Mouse (Mus musculus): ENCODE results near the gene Egfr. TPM values are rescaled to one million over a fixed set of nuclear protein-coding genes. Genes with fewer than 3 reads are reported as not detected.

Egfr gene
- total and polyA plus RNA-seq, 2 experiments from 2014 or later: 12.4 to 29.3 TPM

DNA sequence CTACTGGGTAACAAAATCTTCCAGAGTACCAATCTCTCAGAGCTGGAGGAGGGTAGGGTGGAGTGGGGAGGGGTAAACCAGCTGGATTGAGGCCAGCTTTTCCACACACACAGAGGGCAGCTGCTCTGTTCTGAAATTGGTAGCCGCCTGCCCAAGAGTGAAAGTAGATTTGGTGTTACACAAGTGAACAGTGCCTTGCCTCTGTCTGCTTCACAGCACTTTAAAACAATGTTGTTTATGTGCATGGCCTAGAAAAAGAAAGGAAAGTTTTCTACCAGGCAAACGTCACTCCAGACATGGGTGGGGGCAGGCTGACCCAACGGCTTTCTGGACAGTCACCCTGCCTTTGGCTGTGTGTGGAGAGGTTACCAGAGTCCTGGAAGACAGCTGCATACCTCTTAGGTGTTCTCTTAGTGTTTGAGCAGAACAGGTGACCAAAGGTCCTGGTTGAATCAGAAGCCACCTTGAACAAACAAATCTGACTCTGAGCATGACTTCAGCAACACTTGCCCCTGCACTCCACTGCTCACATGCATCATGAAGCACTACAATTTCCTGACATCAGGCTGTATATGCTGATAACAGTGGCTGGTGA is 17.8 kb downstream of the Egfr start:
- peak; percentile 52 for DNase-seq (ENCODE audit: low spot score)
- Histone ChIP-seq H3K27ac (no peak overlapping the region; the same call in 1 of the 2 replicates), H3K9me3 (ENCODE audit: low read length) (no peaks in the 10 kb centered on the region), H3K9ac (replicated peaks; ENCODE audit: low read length) (no peak overlapping the region), H3K4me2 (ENCODE audit: low read depth, low read length) (no peak overlapping the region), H3K4me1 (ENCODE audit: insufficient read depth, low read length) (0 out of 2 replicates have a peak, but pooled peaks cover 3% of the 10 kb centered on the region), H3K4me3 (ENCODE audit: low read length) (no peak overlapping the region), H3K27me3 (ENCODE audit: insufficient read depth, low read length) (no peaks in the 10 kb centered on the region), H3K36me3 (ENCODE audit: insufficient read depth, low read length) (no peaks in the 10 kb centered on the region)
- WGBS: 43% methylated on average over 3 of the region's 3 CpGs
- TF ChIP-seq CTCF (IDR thresholded peaks at IDR 0.05; ENCODE audit: low read depth): no peak
- ATAC-seq: peak; percentile 58; the same call in 1 of the 2 replicates

DNA sequence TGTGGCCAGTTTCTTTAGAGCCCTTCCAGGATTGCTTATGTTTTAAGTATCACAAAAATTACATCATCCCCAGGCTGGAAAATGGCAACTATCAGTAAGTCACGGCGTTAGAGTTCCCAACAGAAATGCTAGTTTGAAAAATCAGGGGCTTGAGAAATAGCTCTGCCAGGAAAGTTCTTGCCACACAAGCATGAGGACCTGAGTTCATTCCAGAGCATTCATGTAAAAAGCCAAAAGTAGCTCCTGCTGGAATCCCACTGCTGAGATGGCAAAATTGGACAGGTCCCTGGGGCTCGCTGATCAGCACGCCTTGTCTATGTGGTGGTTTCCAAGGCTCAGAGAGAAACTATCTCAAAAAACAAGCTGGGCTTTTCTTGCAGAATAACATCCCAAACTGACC is 19.0 kb downstream of the Egfr start:
- ATAC-seq: no peak
- Histone ChIP-seq H3K4me1 (ENCODE audit: insufficient read depth, low read length) (0 out of 2 replicates have a peak, but pooled peaks cover 3% of the 10 kb centered on the region), H3K4me3 (ENCODE audit: low read length) (no peak overlapping the region), H3K27ac (no peak overlapping the region), H3K4me2 (ENCODE audit: low read depth, low read length) (no peak overlapping the region), H3K27me3 (ENCODE audit: insufficient read depth, low read length) (no peaks in the 10 kb centered on the region), H3K9ac (replicated peaks; ENCODE audit: low read length) (no peak overlapping the region), H3K9me3 (ENCODE audit: low read length) (no peaks in the 10 kb centered on the region), H3K36me3 (ENCODE audit: insufficient read depth, low read length) (no peaks in the 10 kb centered on the region)
- DNase-seq (ENCODE audit: low spot score): no peak
- WGBS: 79% methylated on average over 4 of the region's 4 CpGs
- TF ChIP-seq CTCF (IDR thresholded peaks at IDR 0.05; ENCODE audit: low read depth): no peak

DNA sequence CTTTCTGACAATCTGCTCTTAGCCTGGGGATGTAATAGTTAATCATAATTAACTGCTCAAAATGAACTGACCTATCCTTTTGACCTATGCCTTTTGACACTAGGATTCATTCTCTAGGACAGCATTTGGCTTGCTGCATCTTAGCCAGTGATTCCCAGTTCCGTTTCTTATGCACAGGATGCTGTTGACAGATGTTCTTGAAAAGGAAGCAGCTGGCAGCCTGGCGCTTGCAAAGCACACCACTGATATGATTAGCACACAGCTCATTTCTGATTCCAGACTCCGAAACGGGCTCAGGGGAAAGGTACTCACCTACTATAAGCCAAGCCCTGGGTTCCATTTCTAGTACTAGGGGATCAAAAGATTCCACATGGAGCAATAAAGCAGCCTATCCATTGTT is 20.7 kb downstream of the Egfr start:
- WGBS: 45% methylated on average over 4 of the region's 4 CpGs
- no peak for TF ChIP-seq CTCF (IDR thresholded peaks at IDR 0.05; ENCODE audit: low read depth)
- no peaks in the 10 kb centered on the region for H3K36me3 ChIP-seq (ENCODE audit: insufficient read depth, low read length)
- no peak for ATAC-seq
- H3K9ac ChIP-seq (replicated peaks; ENCODE audit: low read length): no peak overlapping the region
- H3K27me3 ChIP-seq (ENCODE audit: insufficient read depth, low read length): no peaks in the 10 kb centered on the region
- H3K4me2 ChIP-seq (ENCODE audit: low read depth, low read length): no peak overlapping the region
- DNase-seq (ENCODE audit: low spot score): peak; percentile 31
- no peak overlapping the region for H3K4me3 ChIP-seq (ENCODE audit: low read length)
- 0 out of 2 replicates have a peak, but pooled peaks cover 3% of the 10 kb centered on the region for H3K4me1 ChIP-seq (ENCODE audit: insufficient read depth, low read length)
- H3K27ac ChIP-seq: no peak overlapping the region
- H3K9me3 ChIP-seq (ENCODE audit: low read length): no peaks in the 10 kb centered on the region

DNA sequence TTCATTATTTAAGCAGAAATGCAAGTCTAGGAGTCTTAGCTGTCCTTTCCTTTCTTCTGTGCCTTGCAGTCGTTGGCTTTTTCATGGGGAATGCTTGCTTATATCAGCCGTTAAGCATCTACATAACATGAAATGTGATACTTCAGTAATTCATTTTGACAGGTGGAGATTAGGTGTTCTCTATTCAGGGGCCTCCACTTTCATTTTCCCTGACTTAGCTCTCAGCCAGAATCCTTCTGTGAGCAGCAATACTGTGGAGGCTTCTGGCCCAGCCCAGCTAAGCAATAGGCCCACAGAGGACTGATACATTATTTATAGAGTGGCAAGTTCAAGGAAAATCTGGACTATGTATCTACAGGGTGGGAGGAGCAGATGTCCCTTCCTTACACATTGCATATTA is 25.0 kb downstream of the Egfr start:
- H3K27me3 ChIP-seq (ENCODE audit: insufficient read depth, low read length): no peaks in the 10 kb centered on the region
- no peak overlapping the region for H3K4me2 ChIP-seq (ENCODE audit: low read depth, low read length)
- no peak overlapping the region for H3K4me3 ChIP-seq (ENCODE audit: low read length)
- no peak for DNase-seq (ENCODE audit: low spot score)
- 81% methylated on average over 2 of the region's 2 CpGs for WGBS
- no peak overlapping the region for H3K27ac ChIP-seq
- ATAC-seq: no peak
- H3K9me3 ChIP-seq (ENCODE audit: low read length): no peaks in the 10 kb centered on the region
- TF ChIP-seq CTCF (IDR thresholded peaks at IDR 0.05; ENCODE audit: low read depth): no peak
- no peaks in the 10 kb centered on the region for H3K36me3 ChIP-seq (ENCODE audit: insufficient read depth, low read length)
- no peak overlapping the region for H3K9ac ChIP-seq (replicated peaks; ENCODE audit: low read length)
- no peaks in the 10 kb centered on the region for H3K4me1 ChIP-seq (ENCODE audit: insufficient read depth, low read length)

DNA sequence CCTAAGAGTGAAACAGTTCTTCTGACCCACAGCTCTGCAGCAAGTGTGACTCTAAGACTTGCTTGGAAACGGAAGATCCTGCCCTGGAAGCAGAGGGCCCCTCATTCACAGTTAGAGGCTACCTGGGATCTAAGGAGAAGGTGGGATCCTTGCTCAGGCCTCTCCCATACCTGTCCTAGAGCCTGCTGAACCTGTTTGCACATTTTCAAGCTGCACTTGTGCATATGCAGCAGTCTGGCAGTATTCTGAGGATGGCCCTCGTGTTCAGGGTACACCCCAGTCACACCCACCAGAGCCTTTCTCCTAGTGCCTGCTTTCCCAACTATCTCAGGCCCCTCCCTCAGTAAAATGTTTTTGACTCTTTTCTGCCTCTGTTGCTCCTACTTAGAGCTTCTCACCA is 29.6 kb downstream of the Egfr start:
- TF ChIP-seq CTCF (IDR thresholded peaks at IDR 0.05; ENCODE audit: low read depth): no peak
- Histone ChIP-seq H3K36me3 (ENCODE audit: insufficient read depth, low read length) (no peaks in the 10 kb centered on the region), H3K4me3 (ENCODE audit: low read length) (no peak overlapping the region), H3K4me2 (ENCODE audit: low read depth, low read length) (no peak overlapping the region), H3K27ac (no peak overlapping the region), H3K4me1 (ENCODE audit: insufficient read depth, low read length) (no peaks in the 10 kb centered on the region), H3K9me3 (ENCODE audit: low read length) (no peaks in the 10 kb centered on the region), H3K9ac (replicated peaks; ENCODE audit: low read length) (no peak overlapping the region), H3K27me3 (ENCODE audit: insufficient read depth, low read length) (no peaks in the 10 kb centered on the region)
- 67% methylated on average over 2 of the region's 2 CpGs for WGBS
- DNase-seq (ENCODE audit: low spot score): no peak
- ATAC-seq: no peak

DNA sequence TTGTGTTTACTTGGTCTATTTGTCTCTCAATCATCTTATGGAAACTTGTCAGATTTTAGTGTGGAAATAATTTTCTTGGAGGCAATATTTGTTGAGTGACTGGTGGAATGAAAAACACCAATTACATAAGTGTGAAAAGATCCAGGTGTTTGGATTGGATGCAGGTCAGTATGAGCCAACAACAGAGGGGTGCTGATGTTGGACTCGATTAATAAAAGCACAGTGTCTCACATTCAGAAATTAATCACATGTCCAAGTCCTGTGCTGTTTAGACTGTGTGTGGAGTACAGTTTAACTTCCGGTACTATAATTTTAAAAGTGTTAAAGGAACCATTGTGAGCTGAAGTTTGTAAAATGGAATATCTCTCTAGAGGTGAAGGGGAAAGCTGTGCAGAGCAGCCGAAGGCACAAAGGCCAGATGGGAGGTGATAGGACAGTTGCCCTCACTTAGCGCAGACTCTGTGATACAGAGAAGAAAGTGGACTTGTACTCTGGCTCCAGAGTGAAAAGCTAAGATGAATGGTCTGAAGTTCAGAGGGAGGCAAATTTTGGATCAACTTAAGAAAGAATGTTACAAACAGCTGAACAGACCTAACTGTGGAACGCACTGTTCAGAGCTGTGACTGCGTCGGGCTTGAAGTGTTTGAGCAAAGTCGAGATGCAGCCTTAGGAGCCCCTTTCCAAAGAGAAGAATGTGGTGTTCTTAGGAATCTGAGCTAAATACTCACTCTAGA is 32.1 kb downstream of the Egfr start:
- no peaks in the 10 kb centered on the region for H3K36me3 ChIP-seq (ENCODE audit: insufficient read depth, low read length)
- no peaks in the 10 kb centered on the region for H3K27me3 ChIP-seq (ENCODE audit: insufficient read depth, low read length)
- ATAC-seq (no peak), DNase-seq (ENCODE audit: low spot score) (no peak)
- no peak overlapping the region for H3K27ac ChIP-seq
- H3K9ac ChIP-seq (replicated peaks; ENCODE audit: low read length): no peak overlapping the region
- H3K4me1 ChIP-seq (ENCODE audit: insufficient read depth, low read length): no peaks in the 10 kb centered on the region
- no peak for TF ChIP-seq CTCF (IDR thresholded peaks at IDR 0.05; ENCODE audit: low read depth)
- no peak overlapping the region for H3K4me2 ChIP-seq (ENCODE audit: low read depth, low read length)
- no peak overlapping the region for H3K4me3 ChIP-seq (ENCODE audit: low read length)
- 84% methylated on average over 8 of the region's 8 CpGs for WGBS
- H3K9me3 ChIP-seq (ENCODE audit: low read length): no peaks in the 10 kb centered on the region

All from hindbrain, postnatal 0 days (tissue).